Mouse (Mus musculus) cerebellum, adult 18-20 months (tissue): ENCODE data around the gene Spata1.

Experiments used
- DNase-seq, 2 experiments: peaks; one replicate each; pipeline ENCODE4 v3.0.0; 2021

The Spata1 gene

DNA sequence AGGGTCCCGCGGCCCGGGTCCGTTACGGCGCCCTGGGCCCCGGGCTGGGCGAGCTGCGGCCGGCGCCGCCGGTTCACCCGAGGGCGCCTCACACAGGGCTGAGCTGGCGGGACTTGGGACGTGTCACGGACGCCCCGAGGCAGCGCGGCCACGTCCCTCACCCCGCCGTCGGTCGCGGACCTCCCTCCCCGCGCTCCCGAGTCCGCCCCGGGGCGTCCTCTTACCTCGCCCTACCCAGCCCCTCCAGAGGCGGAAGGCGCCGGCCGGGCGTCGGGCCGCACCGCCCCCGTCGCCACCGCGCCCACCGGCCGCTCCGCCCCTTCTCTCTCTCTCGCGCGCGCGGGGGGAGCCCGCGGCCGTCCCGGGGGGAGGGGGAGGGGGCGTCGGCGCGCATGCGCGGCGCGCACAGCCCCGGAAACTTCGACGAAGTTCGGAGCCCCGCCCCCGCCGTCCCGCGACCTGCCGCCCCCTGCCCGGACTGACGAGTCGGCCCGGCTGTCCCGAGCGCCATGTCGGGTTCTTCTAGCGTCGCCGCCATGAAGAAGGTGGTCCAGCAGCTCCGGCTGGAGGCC is at the start of gene Spata1, which contains the start of gene Gng5:
Spata1 (minus strand) TSS at position 323 of the 572 bp plus-strand sequence.
Gng5 (plus strand) TSS at position 377 of the 572 bp plus-strand sequence.
- peak in 1 of 2 experiments; percentile 36 for DNase-seq

DNA sequence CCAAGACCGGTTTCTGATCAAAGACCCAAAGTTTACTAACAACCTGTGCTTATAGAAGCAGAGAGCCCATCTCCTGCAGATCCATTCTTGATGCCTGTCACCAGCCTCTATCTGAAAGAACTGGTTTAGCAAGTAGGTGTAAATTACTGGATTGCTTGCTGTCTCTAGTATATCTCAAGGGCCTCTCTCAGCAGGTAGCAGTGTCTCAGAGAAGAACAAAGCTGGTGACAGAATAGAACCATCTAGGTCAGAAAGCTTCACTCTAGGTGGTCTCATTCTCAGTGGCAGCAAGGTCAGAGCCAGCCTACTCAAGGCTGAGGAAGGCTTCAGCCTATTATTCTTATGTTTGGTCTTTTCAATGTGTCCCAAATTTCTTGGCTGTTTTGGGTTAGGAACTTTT is 44.1 kb upstream of the Spata1 start:
- DNase-seq: no peak

DNA sequence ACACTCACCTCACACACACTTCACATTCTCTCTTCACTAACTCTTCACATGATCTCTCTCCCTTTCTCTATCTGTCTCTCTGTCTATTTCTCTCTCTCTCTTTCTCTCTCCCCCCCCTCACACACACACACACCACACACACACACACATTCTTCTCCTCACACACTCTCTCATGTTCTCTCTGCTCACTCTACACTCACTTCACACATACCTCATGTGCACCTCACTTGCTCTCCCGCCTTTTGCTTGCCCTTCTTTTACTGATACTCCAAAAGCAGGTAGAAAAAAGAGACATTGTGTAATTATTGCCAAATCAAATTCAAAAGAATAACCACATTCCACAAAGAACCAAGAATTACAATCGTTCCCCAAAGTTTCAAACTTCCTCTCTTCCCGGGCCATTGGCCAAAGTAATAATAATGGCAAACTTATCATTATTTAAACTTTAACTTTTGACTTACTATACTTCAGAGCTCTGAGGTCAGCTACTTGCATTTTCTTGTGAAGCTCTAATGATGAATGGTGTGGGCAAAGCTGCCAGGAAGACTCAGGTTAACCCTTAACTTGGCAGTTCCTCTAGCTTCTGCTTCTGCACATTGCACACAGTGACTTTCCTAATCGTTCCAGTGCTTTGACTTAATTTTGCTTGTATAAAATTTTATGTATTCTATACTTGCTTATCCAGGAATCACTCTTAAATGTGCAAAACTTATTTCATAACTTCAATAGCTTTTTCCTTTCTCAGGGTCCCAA is 41.1 kb upstream of the Spata1 start:
- DNase-seq: no peak

DNA sequence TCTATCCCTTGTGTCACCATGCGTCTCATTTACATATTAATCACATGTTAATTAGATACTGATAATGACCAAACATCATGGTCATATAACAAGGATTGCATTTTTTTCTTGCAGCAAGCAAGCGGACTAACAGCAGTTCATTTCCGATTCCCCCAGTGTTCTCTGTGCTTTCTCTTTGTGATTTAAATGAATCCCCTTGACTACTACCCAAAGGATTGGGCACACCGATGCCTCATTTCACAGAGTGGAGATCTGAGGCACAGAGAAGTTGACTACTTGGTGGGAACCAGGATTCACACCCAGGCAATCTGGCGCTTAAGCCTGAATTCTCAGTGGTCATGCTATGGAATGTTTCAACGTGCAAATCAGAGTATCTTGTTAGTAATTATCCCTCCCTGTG is 35.4 kb upstream of the Spata1 start:
- DNase-seq: no peak

DNA sequence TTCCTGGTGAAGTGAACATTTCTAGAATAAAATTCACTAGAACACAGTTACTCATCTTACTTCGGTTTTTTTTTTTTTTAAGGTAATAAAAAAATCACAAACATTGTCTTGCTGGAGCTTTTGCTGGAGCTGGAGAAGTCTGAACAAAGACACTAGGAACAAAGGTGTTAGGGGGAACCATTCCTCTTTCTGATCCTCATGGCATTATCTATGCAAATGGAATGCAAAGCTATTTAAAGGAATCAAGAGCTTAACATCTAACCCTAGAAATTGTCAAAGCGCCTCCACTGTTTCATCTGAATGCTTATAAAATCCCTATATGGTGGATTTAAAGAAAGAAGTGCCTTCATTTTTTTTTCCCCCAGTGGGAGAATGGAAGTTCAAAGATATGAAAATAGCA is 28.8 kb upstream of the Spata1 start:
- no peak for DNase-seq

DNA sequence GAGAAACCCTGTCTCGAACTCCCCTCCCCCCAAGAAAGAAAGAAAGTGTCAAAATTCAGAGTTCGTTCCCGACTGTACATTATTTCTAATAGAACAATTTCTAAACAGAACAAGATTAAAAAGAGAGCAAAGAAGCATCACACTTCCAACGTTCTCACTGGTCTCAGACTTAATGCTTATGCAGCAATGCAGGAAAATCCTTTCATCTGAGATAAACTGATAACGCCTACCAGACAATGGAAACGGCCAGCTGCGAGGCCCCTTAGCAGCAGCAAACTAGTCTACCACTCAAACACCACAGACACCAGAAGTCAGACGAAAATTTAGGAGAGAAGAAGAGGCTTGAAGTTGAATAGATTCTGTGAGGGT is 22.1 kb upstream of the Spata1 start:
- no peak for DNase-seq

DNA sequence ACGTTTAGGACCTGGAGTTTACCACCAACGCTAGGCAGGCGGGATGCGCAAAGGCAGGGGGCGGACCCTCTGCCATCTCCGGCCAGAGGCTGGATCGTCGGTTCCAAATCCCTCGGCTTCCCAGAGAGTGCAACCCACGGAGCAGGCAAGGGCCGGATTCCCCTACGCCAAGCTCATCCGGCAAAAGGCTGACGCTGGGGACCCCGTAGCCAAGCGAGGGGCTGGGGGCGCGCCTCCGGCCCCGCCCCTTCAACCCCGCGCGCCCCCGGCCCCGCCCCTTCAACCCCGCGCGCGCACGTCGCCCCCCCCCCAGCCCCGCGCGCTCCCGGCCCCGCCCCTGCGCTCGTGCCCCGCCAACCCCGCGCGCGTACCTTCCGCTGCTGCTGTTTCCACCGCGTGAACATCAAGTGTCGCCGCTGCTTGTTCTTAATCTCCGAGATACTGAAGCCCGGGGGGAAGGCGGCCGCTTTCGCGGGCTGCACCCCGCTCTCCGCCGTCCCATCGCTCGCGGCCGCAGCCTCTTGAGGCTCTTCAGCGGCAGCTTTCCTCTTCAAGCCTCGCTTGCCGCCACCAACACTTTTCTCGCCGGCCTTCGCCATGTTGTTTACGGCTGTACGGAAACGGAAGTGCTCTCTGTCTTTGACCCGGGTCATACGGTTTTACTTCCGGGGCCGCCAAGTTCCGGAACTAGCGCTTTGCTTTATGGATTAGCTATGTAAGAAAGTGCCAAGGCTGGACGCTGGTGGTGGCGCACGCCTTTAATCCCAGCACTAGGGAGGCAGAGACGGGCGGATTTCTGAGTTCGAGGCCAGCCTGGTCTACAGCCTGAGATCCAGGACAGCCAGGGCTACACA is 21.5 kb upstream of the Spata1 start, which contains the start of gene Rpf1:
Rpf1 (minus strand) TSS at position 632 of the 854 bp plus-strand sequence.
- peak; percentile 89 to 93 for DNase-seq

DNA sequence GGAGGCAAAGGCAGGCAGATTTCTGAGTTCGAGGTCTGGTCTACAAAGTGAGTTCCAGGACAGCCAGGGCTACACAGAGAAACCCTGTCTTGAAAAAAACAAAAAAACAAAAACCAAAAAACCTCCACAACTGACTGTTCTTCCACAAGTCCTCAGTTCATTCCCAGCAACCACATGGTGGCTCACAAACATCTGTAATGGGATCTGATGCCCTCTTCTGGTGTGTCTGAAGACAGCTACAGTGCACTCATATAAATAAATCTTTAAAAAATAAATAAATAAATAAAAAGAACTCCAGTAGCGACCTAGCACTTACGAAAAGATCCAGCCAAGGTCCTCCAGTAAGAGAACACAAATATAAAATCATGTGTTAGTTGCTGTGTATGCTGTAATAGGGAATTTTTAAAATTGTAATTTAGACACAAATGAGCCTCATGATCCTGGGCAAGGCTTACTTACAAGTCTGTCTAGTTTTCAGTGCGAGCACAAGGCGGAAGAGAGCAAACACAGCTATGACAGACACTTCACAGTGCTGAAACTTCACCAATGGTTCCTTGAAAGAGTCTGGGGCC is 20.8 kb upstream of the Spata1 start:
- DNase-seq: no peak

DNA sequence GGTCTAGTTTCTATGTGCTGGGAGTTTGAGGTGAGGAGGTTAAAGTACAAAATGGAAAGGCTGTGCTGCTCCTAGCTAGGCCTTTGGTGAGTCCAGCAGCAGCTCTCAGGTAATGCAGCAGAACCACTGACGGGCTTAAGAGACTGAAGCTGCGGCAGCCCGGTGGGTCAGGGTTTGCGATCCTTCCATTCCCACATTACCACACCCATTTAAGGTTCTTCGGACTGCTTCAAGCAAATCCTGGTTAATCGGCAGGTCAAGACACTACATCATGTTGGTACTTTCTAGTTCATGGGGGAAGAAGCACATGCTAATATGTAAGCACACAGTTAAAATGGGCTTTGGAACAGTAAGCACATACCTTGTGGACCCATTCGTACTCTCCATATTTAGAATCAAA is 7.2 kb upstream of the Spata1 start:
- no peak for DNase-seq

DNA sequence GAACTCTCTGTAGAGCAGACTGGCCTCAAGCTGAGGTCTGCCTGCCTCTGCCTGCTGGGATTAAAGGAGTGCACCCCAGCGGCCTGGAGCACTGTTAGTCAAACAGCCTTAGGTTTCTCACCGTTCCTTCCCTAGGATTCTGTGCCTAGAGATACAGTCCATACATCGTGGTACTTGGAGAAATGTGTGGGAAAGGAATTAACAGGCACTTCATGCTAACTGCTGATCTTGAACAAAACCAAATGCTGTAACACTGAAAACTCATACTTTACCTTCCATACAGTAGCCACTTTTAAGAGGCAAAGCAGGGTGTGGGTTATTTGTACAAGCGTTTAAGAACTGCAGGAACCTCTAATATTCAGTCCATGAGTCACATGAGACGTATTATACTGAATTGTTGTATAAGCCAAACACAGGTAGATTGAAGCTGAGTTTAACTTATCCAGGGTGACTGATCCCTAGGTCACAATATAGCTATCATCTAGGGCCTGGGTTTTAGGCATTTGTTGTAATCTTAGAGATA is 2.1 kb upstream of the Spata1 start:
- DNase-seq: no peak

DNA sequence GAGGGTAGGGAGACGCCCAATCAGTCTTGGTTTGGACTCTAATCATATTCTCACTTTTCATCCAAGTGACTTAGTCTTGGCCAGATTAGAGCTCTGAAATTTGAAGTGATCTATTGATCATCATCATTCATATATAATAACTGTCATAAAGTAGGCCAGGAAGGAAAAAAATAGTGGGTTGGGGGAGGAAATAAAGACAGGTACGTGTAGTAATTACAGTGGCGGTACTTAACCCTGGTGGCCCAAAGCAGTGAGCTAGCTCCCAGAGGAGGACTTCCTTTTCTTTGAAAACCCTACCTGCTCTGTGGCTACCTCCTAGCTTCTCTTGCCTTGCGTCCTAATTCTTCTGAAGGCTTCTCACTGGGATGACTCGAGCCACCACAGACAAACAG is 1.3 kb upstream of the Spata1 start:
- DNase-seq: no peak

DNA sequence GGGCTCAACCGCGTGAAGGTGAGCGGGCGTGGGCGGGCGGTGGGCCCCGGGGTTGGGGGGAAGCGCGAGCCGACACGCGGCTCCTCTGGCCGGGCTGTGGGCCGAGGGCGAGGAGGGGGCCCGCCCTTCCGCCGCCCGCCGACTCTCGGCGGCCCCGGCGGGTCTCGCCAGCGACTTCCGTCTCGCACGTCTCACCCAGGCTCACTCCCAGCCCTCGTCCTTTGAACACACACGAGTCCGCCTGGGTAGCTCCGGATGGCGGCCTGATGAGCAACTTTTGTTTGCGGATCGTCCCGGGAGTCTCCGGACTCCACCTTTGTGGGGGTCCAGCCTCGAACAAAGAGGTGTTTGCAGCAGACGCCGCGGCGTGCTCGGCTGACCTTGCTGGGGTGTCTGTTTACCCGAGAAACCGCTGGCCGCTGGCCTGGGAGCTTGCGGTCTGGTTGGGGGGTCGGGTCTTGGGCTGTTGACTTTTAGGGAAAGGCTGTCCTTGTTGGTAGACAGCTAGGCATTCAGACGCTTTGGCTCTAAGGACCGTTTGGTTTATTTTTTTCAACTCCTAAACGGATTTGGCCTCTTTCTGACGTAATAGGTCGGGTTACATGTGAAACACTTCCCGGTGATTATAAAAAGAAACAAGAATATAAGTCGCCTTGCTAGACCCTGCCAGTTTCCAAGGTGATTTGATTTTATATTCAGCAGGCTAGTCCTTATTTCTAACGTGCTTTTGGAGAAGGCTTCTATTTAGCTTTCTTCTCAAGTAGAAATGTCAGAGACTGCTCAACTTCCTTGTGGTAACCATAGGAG is 653 bp upstream of the Spata1 start:
- peak in 1 of 2 experiments; percentile 22 for DNase-seq

DNA sequence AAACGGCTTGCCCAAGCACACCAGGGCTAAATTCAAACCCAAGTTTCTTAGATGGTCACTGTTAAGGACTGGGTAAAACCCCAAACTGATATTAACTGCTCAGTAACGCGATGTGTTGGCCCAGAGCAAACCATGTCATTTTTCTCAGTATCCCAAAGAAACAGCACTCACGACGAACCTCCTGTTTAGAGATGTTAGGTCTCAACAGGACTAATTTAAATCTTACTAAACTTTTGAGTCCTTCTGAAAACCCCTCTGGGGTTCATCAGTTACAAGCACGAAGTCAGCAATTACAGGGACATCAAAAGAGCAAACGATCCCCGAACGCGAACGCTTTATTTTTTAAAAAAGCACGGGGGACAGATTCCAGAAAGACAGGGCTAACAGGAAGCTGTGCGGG is 564 bp downstream of the Spata1 start:
- DNase-seq: no peak

DNA sequence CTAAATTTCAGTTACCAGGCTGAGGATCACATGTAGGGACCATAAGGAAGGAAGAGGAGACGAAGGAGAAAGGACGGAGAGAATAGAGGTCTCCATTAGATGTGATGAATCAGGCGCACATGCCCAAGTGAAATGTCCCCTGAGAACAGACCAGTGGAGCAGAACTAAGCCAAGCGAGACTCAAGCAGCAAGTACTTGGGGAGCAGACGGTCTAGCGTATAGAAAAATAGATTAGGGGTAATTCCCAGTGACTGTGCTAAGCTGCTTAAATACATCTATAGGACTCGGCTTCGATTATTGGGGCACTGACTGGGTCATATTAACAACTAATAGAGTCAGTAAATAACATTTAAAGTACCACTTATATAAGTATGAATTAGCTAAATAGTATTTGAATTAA is 4.6 kb downstream of the Spata1 start:
- DNase-seq: no peak

DNA sequence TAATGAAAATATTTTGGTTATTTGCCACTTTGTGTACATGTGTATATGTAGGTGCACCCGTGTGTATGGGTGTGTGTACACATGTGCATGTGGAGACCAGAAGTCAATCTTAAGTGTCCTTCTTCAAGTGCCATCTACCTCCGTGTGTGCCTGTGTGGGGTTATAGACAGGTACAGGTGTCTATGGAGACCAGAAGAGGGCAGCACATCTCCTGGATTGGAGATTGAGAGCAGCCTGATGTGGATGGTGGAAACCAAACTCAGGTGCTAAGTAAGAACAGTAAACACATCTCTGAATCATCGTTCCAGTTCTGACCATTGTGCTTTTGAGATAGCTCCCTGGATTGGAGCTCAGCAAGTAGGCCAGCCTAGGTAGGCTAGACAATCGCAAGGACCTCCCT is 13.1 kb downstream of the Spata1 start:
- no peak for DNase-seq

DNA sequence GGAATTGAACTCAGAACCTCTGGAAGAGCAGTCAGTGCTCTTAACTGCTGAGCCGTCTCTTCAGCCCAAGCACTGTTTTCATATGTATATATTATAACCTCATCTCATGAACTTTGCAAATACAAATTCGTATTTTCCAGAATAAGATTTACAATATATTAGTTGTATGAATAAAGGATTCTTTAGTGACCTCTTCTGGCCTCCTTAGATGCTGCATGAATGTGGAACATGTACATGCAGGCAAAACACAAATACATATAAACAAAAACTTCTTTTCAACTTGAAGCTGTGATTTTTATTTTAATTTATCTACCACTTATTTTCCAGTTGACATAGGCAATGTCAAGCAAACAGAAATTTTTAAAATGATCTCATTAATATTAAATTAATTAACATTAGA is 17.5 kb downstream of the Spata1 start:
- no peak for DNase-seq

DNA sequence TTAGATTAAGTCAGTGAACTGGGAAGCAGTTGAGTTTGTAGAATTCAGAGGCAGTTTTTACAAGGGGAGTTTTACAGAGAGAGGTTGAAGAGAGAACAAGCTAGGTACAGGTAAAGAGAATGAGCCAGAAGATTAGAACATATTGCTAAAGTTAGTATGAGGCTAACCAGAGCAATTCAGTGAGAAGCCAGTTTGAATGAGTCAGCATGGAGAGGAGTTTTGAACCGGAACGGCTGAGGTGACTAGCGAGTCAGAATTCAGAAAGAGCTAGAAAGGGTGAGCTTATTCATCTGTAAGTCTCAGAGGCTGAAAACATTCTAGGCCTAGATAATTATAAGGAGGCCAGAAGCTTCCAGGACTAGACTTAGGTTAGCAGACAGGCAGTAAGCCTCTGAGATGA is 25.1 kb downstream of the Spata1 start:
- no peak for DNase-seq

DNA sequence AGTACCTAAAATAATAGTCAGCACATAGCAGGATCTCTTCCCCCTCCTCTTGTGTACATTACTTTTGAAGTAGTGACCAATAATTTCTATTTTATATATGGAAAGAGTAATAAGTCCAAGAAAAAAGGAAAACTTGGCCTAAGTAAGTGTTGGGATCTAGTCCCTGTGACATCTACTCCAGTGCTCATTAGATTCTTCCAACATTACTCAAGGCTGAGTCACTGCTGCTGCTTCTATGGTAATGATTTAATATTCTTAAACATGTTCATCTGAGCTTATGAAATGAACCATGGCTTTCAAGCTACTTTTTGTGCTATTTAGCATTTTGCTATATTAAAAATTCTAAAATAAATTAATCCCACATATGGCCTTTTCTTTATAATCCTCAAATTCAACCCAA is 25.8 kb downstream of the Spata1 start:
- no peak for DNase-seq

DNA sequence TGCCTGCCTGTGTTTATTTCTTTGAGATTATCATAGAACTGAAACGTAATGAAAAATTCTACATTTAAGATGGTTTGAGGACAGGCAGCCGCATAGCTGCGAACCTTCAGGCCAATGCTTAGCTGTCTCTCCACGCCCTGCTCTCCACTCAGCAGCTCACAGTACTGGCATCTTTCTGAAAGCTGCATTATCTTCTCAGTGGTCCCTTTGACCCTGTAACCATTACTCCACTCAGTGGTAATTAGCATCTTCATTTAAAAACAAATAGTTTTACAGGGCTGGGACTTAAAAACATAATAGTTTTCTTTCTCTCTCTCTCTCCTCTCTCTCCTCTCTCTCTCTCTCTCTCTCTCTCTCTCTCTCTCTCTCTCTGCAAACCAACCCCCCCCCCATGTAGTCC is 26.9 kb downstream of the Spata1 start:
- DNase-seq: no peak

DNA sequence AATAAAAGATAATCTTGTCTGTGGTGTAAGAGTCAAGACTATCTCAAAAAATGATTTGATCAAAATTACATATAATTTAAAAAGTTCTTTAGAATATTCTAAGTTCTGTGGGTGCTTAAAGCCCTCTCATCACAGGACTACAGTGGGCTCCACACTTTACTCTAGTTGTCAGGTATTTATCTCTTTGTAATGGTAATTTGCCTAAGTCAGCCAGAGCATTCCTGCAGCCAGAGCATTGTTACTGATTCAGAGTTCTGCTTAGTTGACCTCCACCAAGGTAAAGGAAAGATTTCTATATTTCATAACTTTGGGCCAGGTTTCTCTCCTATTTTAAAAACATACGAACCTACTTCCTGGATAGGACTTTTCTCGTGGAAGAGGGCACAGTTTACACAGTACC is 30.3 kb downstream of the Spata1 start:
- DNase-seq: no peak

DNA sequence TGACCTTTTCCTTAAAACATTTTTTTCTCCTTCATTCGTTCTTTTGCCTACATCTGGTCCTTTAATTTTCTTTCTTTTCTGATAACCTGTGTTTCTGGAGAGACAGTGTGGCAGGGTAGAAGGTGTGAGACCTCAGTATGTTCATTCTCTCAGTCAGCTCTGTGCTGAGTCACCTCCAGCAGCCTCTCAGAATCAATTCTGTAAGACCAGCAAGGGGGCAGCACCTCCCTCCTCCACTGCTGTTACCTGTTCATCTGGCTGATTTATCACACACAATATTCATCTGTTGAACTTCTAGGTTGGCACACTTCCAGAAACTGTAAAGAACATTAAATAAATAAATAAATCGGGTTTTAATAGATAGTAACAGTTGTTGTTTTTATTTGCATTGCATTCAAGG is 36.6 kb downstream of the Spata1 start:
- DNase-seq: no peak

DNA sequence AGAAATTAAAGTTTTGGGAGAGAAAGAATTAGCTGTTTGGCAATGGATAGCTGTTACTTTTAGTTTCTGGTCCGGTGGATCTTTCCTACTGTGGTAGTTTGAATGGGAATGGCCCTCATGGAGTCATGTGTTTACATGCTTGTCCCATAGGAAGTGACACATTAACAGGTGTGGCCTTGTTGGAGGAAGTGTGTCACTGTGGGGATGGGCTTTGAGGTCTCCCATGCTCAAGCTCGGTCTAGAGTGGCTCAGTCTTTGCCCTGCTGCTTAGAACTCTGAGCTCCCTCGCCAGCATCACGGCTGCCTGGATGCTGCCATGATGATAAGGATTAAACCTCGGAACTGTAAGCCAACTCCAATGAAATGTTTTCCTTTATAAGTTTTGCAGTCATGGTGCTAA is 48.2 kb downstream of the Spata1 start:
- DNase-seq: no peak
